Mouse (Mus musculus) limb, embryonic 14.5 days (tissue): ENCODE measurements around the gene Traf3ip3. TPM values are rescaled to one million over a fixed set of nuclear protein-coding genes. Genes with fewer than 3 reads are reported as not detected.

Source experiments
- ATAC-seq: fragments of 200-750 bp; cut with Nextera tagmentation; 2 replicates; pipeline ENCODE4 v1.8.0; 2017; ENCODE audit warnings: low read depth, moderate number of reproducible peaks, moderate TSS enrichment; ENCODE audit not compliant: low FRiP score
- DNase-seq: peaks from one replicate; pipeline ENCODE4 v3.0.0-alpha.2; 2015; ENCODE audit warnings: low spot score
- H3K27ac ChIP-seq: fragments of 300-500 bp; sonication (generic); replicated peaks from 2 replicates; pipeline ENCODE4 v1.5.1; 2014; ENCODE audit warnings: low read depth, mild to moderate bottlenecking, low read length, moderate library complexity, mixed read lengths
- H3K27me3 ChIP-seq: fragments of 300-500 bp; sonication (generic); 2 replicates; pipeline ENCODE4 v1.6.1; 2014; ENCODE audit warnings: low read length, mixed read lengths; ENCODE audit not compliant: control insufficient read depth, insufficient read depth
- H3K36me3 ChIP-seq: fragments of 300-500 bp; sonication (generic); 2 replicates; pipeline ENCODE4 v1.6.1; 2014; ENCODE audit warnings: mild to moderate bottlenecking, low read length, moderate library complexity, mixed read lengths; ENCODE audit not compliant: control insufficient read depth, insufficient read depth
- H3K4me1 ChIP-seq: fragments of 300-500 bp; sonication (generic); 2 replicates; pipeline ENCODE4 v1.6.1; 2014; ENCODE audit warnings: antibody characterized with exemption, low read length, mixed read lengths; ENCODE audit not compliant: control insufficient read depth, insufficient read depth
- H3K4me2 ChIP-seq: fragments of 300-500 bp; sonication (generic); replicated peaks from 2 replicates; pipeline ENCODE4 v1.6.1; 2014; ENCODE audit warnings: low read depth, mild to moderate bottlenecking, low read length, moderate library complexity; ENCODE audit not compliant: severe bottlenecking
- H3K4me3 ChIP-seq: fragments of 300-500 bp; sonication (generic); replicated peaks from 2 replicates; pipeline ENCODE4 v1.5.1; 2014; ENCODE audit warnings: low read length
- H3K9ac ChIP-seq: fragments of 300-500 bp; sonication (generic); 2 replicates; pipeline ENCODE4 v1.6.1; 2014; ENCODE audit warnings: mild to moderate bottlenecking, low read depth, low read length, moderate library complexity; ENCODE audit not compliant: severe bottlenecking
- H3K9me3 ChIP-seq: fragments of 300-500 bp; sonication (generic); 2 replicates; pipeline ENCODE4 v1.6.1; 2016; ENCODE audit warnings: low read length; ENCODE audit not compliant: control insufficient read depth
- POLR2A ChIP-seq: fragments of 200-500 bp; IDR thresholded peaks from 2 replicates; pipeline ENCODE4 v1.8.0; 2012; ENCODE audit warnings: inconsistent platforms, mild to moderate bottlenecking, moderate library complexity, borderline replicate concordance; ENCODE audit not compliant: insufficient read depth, insufficient read length; ENCODE audit errors: extremely low read depth
- WGBS: fragments of 180-500 bp; shearing (Covaris S2); extraction: QIAGEN DNeasy Blood & Tissue Kit; methylation state at CpG from one replicate; pipeline ENCODE4 v1.1.7; 2014; 5-methylcytosine and 5-hydroxymethylcytosine counted together
- polyA plus RNA-seq, 2 experiments: library from polyadenylated mRNA; depleted of rRNA in 1 of 2; stranded (reverse) in 1 of 2; unstranded in 1 of 2; fragments of >200 nt; fragmentation: Nextera tagmentation in 1 of 2; extraction: Ambion mirVana in 1 of 2; gene quantifications; 2 replicates each; pipeline versions ENCODE4 v1.2.1 to v1.2.3; 2012 to 2014

The Traf3ip3 gene
- polyA plus RNA-seq, 2 experiments, result 18.8 to 22.6 TPM

- WGBS, result 92% methylated on average over 1 of the region's 1 CpGs
- H3K36me3 ChIP-seq, result no peaks in the 10 kb centered on the region
- H3K27ac ChIP-seq, result no peak overlapping the region
- TF ChIP-seq POLR2A, result no peak
- no peak overlapping the region for H3K9ac ChIP-seq
- DNase-seq, result no peak
- H3K4me1 ChIP-seq, result no peaks in the 10 kb centered on the region
- ATAC-seq, result no peak
- no peak overlapping the region for H3K4me2 ChIP-seq
- H3K27me3 ChIP-seq, result no peaks in the 10 kb centered on the region
- no peaks in the 10 kb centered on the region for H3K9me3 ChIP-seq
- H3K4me3 ChIP-seq, result no peak overlapping the region
Observed at GRCm38 (mm10) chr1:193146416-193146815, 55.1 kb downstream of the Traf3ip3 start.

DNA sequence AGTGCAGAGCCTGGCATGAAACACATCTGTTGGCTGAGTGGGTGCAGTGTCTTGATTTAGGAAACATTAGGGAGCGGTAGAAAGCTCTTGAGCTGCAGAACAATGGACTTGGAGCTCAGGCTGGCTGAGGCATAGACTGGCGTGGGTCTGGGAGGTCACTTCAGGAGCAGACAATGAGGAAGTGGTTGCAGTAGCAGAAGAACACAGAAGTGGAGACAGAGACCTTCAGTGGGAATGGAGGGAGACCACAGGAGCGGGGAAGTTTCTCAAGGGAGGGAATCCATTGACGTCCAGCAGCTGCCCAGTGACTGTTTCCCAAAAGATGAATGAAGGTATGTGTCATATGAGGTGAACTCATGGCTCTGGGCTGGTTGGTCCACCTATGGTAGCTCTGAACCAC is 56.4 kb downstream of the Traf3ip3 start:
- no peak for DNase-seq
- Histone ChIP-seq H3K27me3 (no peaks in the 10 kb centered on the region), H3K27ac (no peak overlapping the region), H3K4me1 (no peaks in the 10 kb centered on the region), H3K4me3 (no peak overlapping the region), H3K9ac (no peak overlapping the region), H3K4me2 (no peak overlapping the region), H3K9me3 (no peaks in the 10 kb centered on the region), H3K36me3 (no peaks in the 10 kb centered on the region)
- TF ChIP-seq POLR2A, result no peak
- ATAC-seq, result no peak
- WGBS, result 87% methylated on average over 4 of the region's 4 CpGs

DNA sequence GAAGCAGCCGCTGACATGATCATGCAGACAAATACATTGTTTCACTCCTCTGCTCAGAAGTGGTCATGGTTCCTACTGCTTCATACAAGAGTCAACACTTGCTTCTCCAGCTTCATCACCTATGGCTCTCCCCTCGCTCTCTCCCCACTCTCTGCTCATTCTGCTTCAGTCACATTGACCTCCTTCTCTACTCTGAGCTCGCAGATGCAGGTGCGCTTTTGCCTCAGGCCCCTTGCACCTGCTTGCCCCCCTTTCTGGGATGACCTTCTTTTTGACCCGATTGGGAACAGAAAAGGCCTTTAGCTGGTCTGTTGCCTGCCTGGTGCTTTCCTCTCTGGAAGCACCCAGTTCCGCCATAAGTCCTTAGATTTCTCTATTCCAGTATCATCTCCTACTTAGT is 57.0 kb downstream of the Traf3ip3 start:
- no peak overlapping the region for H3K4me3 ChIP-seq
- H3K4me1 ChIP-seq, result no peaks in the 10 kb centered on the region
- no peaks in the 10 kb centered on the region for H3K9me3 ChIP-seq
- H3K9ac ChIP-seq, result no peak overlapping the region
- no peak for TF ChIP-seq POLR2A
- 88% methylated on average over 6 of the region's 6 CpGs for WGBS
- no peak for ATAC-seq
- no peak overlapping the region for H3K27ac ChIP-seq
- no peaks in the 10 kb centered on the region for H3K27me3 ChIP-seq
- H3K4me2 ChIP-seq, result no peak overlapping the region
- no peaks in the 10 kb centered on the region for H3K36me3 ChIP-seq
- DNase-seq, result no peak

DNA sequence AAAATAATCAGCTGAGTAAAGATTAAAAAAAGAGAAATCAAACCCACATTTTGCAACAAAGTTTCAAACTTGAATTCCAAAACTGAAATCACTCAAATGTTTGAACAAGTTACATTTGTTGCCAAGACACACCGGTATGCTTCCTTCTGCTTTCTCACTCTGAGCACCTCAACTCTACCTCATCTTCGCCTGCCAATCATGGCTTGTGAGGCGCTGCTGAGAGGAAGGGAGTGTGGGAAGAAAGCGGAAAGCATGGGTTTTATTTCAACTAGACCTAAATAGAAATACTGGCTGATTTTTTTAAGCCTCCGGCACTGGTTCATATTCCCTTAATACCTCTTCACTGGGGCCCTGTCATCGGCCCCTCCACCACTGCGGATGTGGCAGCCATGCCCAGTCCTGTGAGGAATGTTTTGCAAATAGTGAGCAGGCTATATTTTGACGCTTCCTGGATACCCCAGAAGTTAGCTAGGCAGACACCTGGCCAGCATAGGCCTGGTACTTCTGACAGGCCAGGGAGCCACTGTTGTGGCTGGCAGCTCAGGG is 58.9 kb downstream of the Traf3ip3 start:
- WGBS, result 77% methylated on average over 8 of the region's 8 CpGs
- no peak overlapping the region for H3K9ac ChIP-seq
- no peak overlapping the region for H3K27ac ChIP-seq
- H3K4me2 ChIP-seq, result no peak overlapping the region
- DNase-seq (no peak), ATAC-seq (no peak)
- H3K4me3 ChIP-seq, result no peak overlapping the region
- no peaks in the 10 kb centered on the region for H3K36me3 ChIP-seq
- TF ChIP-seq POLR2A, result no peak
- H3K4me1 ChIP-seq, result no peaks in the 10 kb centered on the region
- H3K27me3 ChIP-seq, result no peaks in the 10 kb centered on the region
- no peaks in the 10 kb centered on the region for H3K9me3 ChIP-seq

DNA sequence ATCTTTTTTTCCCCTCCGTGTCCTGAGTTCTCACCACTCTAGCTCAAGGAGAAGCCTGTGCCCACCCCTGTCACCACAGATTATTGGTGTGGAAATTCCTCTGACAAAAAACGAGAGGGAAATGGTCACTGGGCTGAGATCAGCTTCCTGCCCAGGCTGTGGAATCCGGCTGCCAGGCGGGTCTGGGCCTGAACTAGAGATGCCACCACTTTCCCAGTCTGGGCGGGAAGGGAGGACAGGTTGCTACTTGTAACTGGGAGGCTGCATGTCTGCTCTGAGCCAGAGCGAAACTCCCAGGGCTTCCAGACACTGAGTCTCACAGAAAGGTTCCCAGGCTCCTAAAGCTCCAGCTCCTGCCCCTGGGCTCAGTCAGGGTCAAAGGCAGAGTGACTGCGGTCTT is 60.4 kb downstream of the Traf3ip3 start:
- no peaks in the 10 kb centered on the region for H3K9me3 ChIP-seq
- H3K27me3 ChIP-seq, result no peaks in the 10 kb centered on the region
- DNase-seq (no peak), ATAC-seq (no peak)
- H3K27ac ChIP-seq, result peak overlapping the region; percentile 2; the same call in 1 of the 2 replicates
- H3K9ac ChIP-seq, result 0 out of 2 replicates have a peak overlapping the region, but pooled peaks have one; percentile 31
- WGBS, result 46% methylated on average over 7 of the region's 7 CpGs
- H3K4me2 ChIP-seq, result no peak overlapping the region
- H3K36me3 ChIP-seq, result no peaks in the 10 kb centered on the region
- TF ChIP-seq POLR2A, result no peak
- no peak overlapping the region for H3K4me3 ChIP-seq
- no peaks in the 10 kb centered on the region for H3K4me1 ChIP-seq

DNA sequence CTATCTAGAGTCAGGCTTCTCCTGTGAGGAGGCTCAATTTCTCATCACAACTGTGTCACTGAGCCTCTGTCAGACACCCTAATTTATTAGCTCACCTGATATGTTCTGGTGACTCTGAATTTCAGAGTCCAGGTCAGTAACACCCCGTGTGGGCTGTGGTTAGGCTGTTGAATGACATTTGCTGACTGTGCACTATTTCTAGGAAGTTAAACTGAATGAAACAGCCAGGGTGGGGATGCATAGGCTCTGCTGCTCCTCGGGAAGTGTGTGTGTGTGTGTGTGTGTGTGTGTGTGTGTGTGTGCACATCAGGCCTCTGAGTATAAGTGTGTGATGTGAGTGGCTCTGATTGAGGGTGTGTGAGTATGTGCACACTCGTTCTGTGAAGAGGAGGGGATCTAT is 62.8 kb downstream of the Traf3ip3 start:
- H3K4me2 ChIP-seq, result no peak overlapping the region
- 39% methylated on average over 3 of the region's 3 CpGs for WGBS
- H3K27me3 ChIP-seq, result no peaks in the 10 kb centered on the region
- H3K4me1 ChIP-seq, result no peaks in the 10 kb centered on the region
- H3K36me3 ChIP-seq, result no peaks in the 10 kb centered on the region
- H3K27ac ChIP-seq, result no peak overlapping the region
- TF ChIP-seq POLR2A, result no peak
- H3K4me3 ChIP-seq, result no peak overlapping the region
- H3K9me3 ChIP-seq, result no peaks in the 10 kb centered on the region
- DNase-seq, result no peak
- no peak for ATAC-seq
- no peak overlapping the region for H3K9ac ChIP-seq
